Mouse (Mus musculus) spleen, adult 12 weeks (tissue): Measurements from ENCODE around the gene Myo10.

Experiments
- DNase-seq: peaks from one replicate; pipeline ENCODE4 v3.0.0; 2022; ENCODE audit warnings: low spot score

Myo10 gene

GRCm38 (mm10) chr15:25844771-25845170, 222.4 kb downstream of the Myo10 start:
- no peak for DNase-seq

- no peak for DNase-seq
These were observed 225.3 kb downstream of the Myo10 start for GRCm38 (mm10) chr15:25847576-25848168.

- DNase-seq, result no peak
These were observed 228.2 kb downstream of the Myo10 start for GRCm38 (mm10) chr15:25850552-25850951.

GRCm38 (mm10) chr15:25854270-25854904, 232.1 kb downstream of the Myo10 start:
- DNase-seq, result no peak

GRCm38 (mm10) chr15:25858611-25859058, 236.3 kb downstream of the Myo10 start:
- peak; percentile 10 for DNase-seq

GRCm38 (mm10) chr15:25859469-25859868, 237.1 kb downstream of the Myo10 start:
- DNase-seq, result no peak

GRCm38 (mm10) chr15:25861900-25862299, 239.6 kb downstream of the Myo10 start:
- DNase-seq, result no peak
